Mouse (Mus musculus) adrenal gland, adult 2 months (tissue): ENCODE data around the gene Crybg2. TPM values are rescaled to one million over a fixed set of nuclear protein-coding genes. Genes with fewer than 3 reads are reported as not detected.

Experiments used
- polyA plus RNA-seq: library from polyadenylated mRNA; depleted of rRNA; stranded (reverse); fragments of >200 nt; gene quantifications from 2 replicates; pipeline ENCODE4 v1.2.3, GENCODE M21; 2012; rRNA removed
- total RNA-seq, 2 experiments: library from RNA; stranded (reverse); gene quantifications; 2 replicates each; pipeline ENCODE4 v1.2.3; 2021

The Crybg2 gene
- total and polyA plus RNA-seq, 3 experiments: 0.14 to 0.46 (median 0.21) TPM

Other genes starting within 250 kb of the Crybg2 start
- gene Rps6ka1, start 173.0 kb upstream of the Crybg2 start, total RNA-seq: 10 to 100 TPM; 12.2 to 16.6 TPM
- 19.3 and 20.6 TPM in 2 replicates for gene Rps6ka1, start 173.0 kb upstream of the Crybg2 start, polyA plus RNA-seq
- 100 to 1,000 TPM; 109 to 291 TPM for gene Hmgn2, start 92.2 kb upstream of the Crybg2 start, total RNA-seq
- 15.8 and 16.8 TPM in 2 replicates for gene Hmgn2, start 92.2 kb upstream of the Crybg2 start, polyA plus RNA-seq
- 10 to 100 TPM; 43.9 to 49.4 TPM for gene Dhdds, start 59.9 kb upstream of the Crybg2 start, total RNA-seq
- 17.9 and 23.3 TPM in 2 replicates for gene Dhdds, start 59.9 kb upstream of the Crybg2 start, polyA plus RNA-seq
- gene Lin28a, start 42.0 kb upstream of the Crybg2 start, total RNA-seq: not detected
- gene Lin28a, start 42.0 kb upstream of the Crybg2 start, polyA plus RNA-seq: not detected in 2 replicates
- under 1 TPM in 1 of 2 experiments, not detected in 1; 0.21 TPM for gene Zfp683, start 7.0 kb upstream of the Crybg2 start, total RNA-seq
- gene Zfp683, start 7.0 kb upstream of the Crybg2 start, polyA plus RNA-seq: 0.98 and 1.1 TPM in 2 replicates
- 10 to 100 TPM; 17.0 to 23.2 TPM for gene Cd52, start 34.3 kb downstream of the Crybg2 start, total RNA-seq
- 9.5 and 9.7 TPM in 2 replicates for gene Cd52, start 34.3 kb downstream of the Crybg2 start, polyA plus RNA-seq
- 1 to 10 TPM; 5.4 to 6.7 TPM for gene Ubxn11, start 41.8 kb downstream of the Crybg2 start, total RNA-seq
- gene Ubxn11, start 41.8 kb downstream of the Crybg2 start, polyA plus RNA-seq: 7.5 and 10.1 TPM in 2 replicates
- gene Sh3bgrl3, start 68.0 kb downstream of the Crybg2 start, total RNA-seq: 100 to 1,000 TPM in 1 of 2 experiments, 10 to 100 TPM in 1; 99.6 to 109 TPM
- 380 and 502 TPM in 2 replicates for gene Sh3bgrl3, start 68.0 kb downstream of the Crybg2 start, polyA plus RNA-seq
- gene Cep85, start 126.3 kb downstream of the Crybg2 start, total RNA-seq: 10 to 100 TPM; 14.4 to 17.5 TPM
- gene Cep85, start 126.3 kb downstream of the Crybg2 start, polyA plus RNA-seq: 27.3 and 36.1 TPM in 2 replicates
- not detected for gene Gm7534, start 142.2 kb downstream of the Crybg2 start, total RNA-seq
- not detected in 2 replicates for gene Gm7534, start 142.2 kb downstream of the Crybg2 start, polyA plus RNA-seq
- gene Catsper4, start 166.6 kb downstream of the Crybg2 start, total RNA-seq: not detected
- not detected in 2 replicates for gene Catsper4, start 166.6 kb downstream of the Crybg2 start, polyA plus RNA-seq
- under 1 TPM; 0.31 to 0.66 TPM for gene Cnksr1, start 177.6 kb downstream of the Crybg2 start, total RNA-seq
- 0.03 and 0.08 TPM in 2 replicates for gene Cnksr1, start 177.6 kb downstream of the Crybg2 start, polyA plus RNA-seq
- not detected for gene E130218I03Rik, start 182.8 kb downstream of the Crybg2 start, total RNA-seq
- gene E130218I03Rik, start 182.8 kb downstream of the Crybg2 start, polyA plus RNA-seq: 0.09 TPM in 1 of 2 replicates, not detected in the other
- 10 to 100 TPM in 1 of 2 experiments, 1 to 10 TPM in 1; 8.3 to 11.0 TPM for gene Zfp593, start 184.8 kb downstream of the Crybg2 start, total RNA-seq
- gene Zfp593, start 184.8 kb downstream of the Crybg2 start, polyA plus RNA-seq: 11.1 and 13.0 TPM in 2 replicates
- gene Gm30191, start 186.1 kb downstream of the Crybg2 start, total RNA-seq: not detected
- gene Gm30191, start 186.1 kb downstream of the Crybg2 start, polyA plus RNA-seq: not detected in 2 replicates
- gene Grrp1, start 193.3 kb downstream of the Crybg2 start, total RNA-seq: 1 to 10 TPM; 6.2 to 9.3 TPM
- gene Grrp1, start 193.3 kb downstream of the Crybg2 start, polyA plus RNA-seq: 28.5 and 31.8 TPM in 2 replicates
- gene Pdik1l, start 227.1 kb downstream of the Crybg2 start, total RNA-seq: 10 to 100 TPM; 14.7 to 22.3 TPM
- 1.3 TPM in 2 replicates for gene Pdik1l, start 227.1 kb downstream of the Crybg2 start, polyA plus RNA-seq